Mouse (Mus musculus): Measurements from ENCODE around the gene Sytl2. TPM values are rescaled to one million over a fixed set of nuclear protein-coding genes. Genes with fewer than 3 reads are reported as not detected.

The Sytl2 gene
- polyA plus RNA-seq, 1 experiment = 2.3 TPM

DNA sequence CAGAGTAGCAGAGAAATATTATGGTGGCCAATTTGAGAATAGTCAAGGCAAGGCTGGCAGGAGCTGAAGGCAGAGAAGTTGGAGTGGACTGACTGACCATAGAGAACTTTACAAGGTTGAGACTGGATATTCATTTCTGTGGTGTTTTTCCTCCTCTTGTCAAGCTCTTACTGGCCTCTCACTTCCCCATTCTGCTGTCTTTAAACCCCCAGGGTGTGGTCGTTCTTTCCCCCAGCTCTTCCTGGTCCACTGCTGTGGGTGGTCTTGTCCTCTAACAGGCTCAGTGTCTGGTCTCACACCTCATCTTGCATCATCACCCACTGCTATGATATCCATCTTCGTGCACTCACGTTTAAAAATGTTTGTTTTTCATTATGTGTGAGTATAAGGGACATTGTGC is 11.4 kb downstream of the Sytl2 start:
- Histone ChIP-seq H3K36me3 (ENCODE audit: control insufficient read depth, insufficient read depth, low read length, poor library complexity, severe bottlenecking) (no peaks in the 10 kb centered on the region), H3K4me1 (ENCODE audit: control insufficient read depth, insufficient read depth, low read length) (no peaks in the 10 kb centered on the region), H3K27me3 (ENCODE audit: control insufficient read depth, insufficient read depth, low read length, poor library complexity, severe bottlenecking) (no peaks in the 10 kb centered on the region; the same call in 1 of the 2 replicates), H3K9me3 (replicated peaks; ENCODE audit: control insufficient read depth, insufficient read depth, low read length, poor library complexity, severe bottlenecking) (no peaks in the 10 kb centered on the region), H3K4me3 (ENCODE audit: low read depth, low read length) (no peak overlapping the region), H3K27ac (ENCODE audit: insufficient read depth, low read length) (no peak overlapping the region), H3K9ac (ENCODE audit: low read depth, poor library complexity, severe bottlenecking) (no peak overlapping the region)
- TF ChIP-seq CTCF (IDR thresholded peaks at IDR 0.05; ENCODE audit: low read depth, low read length) (no peak), POLR2A (IDR thresholded peaks at IDR 0.05; ENCODE audit: insufficient read depth, low read length) (no peak), EP300 (IDR thresholded peaks at IDR 0.05; ENCODE audit: insufficient read depth, low read depth, low read length) (no peak)

- TF ChIP-seq POLR2A (IDR thresholded peaks at IDR 0.05; ENCODE audit: insufficient read depth, low read length) (no peak), CTCF (IDR thresholded peaks at IDR 0.05; ENCODE audit: low read depth, low read length) (no peak), EP300 (IDR thresholded peaks at IDR 0.05; ENCODE audit: insufficient read depth, low read depth, low read length) (no peak)
These were observed 14.8 kb downstream of the Sytl2 start for GRCm38 (mm10) chr7:90316823-90317222.

DNA sequence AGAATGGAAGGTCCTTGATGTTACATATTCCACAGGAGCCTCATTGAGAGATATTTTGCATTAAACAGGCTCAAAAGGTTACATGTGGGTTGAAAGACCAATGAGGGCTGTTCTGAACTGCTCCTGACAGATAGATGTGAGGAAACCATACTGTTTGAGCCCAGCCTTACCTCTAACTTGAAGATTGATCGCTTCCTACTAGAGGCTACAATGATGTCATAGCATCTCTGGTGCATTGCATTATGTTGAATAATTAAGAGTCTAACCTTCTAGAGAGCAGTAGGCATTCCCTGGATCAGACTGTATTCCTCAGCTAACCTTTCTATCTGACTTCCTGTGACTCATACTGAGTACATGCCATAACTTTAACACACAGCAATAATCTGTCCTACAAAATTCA is 17.4 kb downstream of the Sytl2 start:
- H3K27ac ChIP-seq (ENCODE audit: insufficient read depth, low read length) = no peak overlapping the region
- TF ChIP-seq EP300 (IDR thresholded peaks at IDR 0.05; ENCODE audit: insufficient read depth, low read depth, low read length) (no peak), POLR2A (IDR thresholded peaks at IDR 0.05; ENCODE audit: insufficient read depth, low read length) (no peak), CTCF (IDR thresholded peaks at IDR 0.05; ENCODE audit: low read depth, low read length) (no peak)
- no peaks in the 10 kb centered on the region for H3K36me3 ChIP-seq (ENCODE audit: control insufficient read depth, insufficient read depth, low read length, poor library complexity, severe bottlenecking)
- no peaks in the 10 kb centered on the region for H3K9me3 ChIP-seq (replicated peaks; ENCODE audit: control insufficient read depth, insufficient read depth, low read length, poor library complexity, severe bottlenecking)
- no peak overlapping the region for H3K4me3 ChIP-seq (ENCODE audit: low read depth, low read length)
- H3K9ac ChIP-seq (ENCODE audit: low read depth, poor library complexity, severe bottlenecking) = no peak overlapping the region
- no peaks in the 10 kb centered on the region for H3K4me1 ChIP-seq (ENCODE audit: control insufficient read depth, insufficient read depth, low read length)
- H3K27me3 ChIP-seq (ENCODE audit: control insufficient read depth, insufficient read depth, low read length, poor library complexity, severe bottlenecking) = no peaks in the 10 kb centered on the region

More at GRCm38 (mm10) chr7:90316823-90317222, 14.8 kb downstream of the Sytl2 start:
- H3K4me1 ChIP-seq (ENCODE audit: control insufficient read depth, insufficient read depth, low read length) = no peaks in the 10 kb centered on the region
- no peak overlapping the region for H3K4me3 ChIP-seq (ENCODE audit: low read depth, low read length)
- no peaks in the 10 kb centered on the region for H3K9me3 ChIP-seq (replicated peaks; ENCODE audit: control insufficient read depth, insufficient read depth, low read length, poor library complexity, severe bottlenecking)
- no peaks in the 10 kb centered on the region; the same call in 1 of the 2 replicates for H3K27me3 ChIP-seq (ENCODE audit: control insufficient read depth, insufficient read depth, low read length, poor library complexity, severe bottlenecking)
- no peak overlapping the region for H3K9ac ChIP-seq (ENCODE audit: low read depth, poor library complexity, severe bottlenecking)
- no peaks in the 10 kb centered on the region for H3K36me3 ChIP-seq (ENCODE audit: control insufficient read depth, insufficient read depth, low read length, poor library complexity, severe bottlenecking)
- no peak overlapping the region for H3K27ac ChIP-seq (ENCODE audit: insufficient read depth, low read length)

DNA sequence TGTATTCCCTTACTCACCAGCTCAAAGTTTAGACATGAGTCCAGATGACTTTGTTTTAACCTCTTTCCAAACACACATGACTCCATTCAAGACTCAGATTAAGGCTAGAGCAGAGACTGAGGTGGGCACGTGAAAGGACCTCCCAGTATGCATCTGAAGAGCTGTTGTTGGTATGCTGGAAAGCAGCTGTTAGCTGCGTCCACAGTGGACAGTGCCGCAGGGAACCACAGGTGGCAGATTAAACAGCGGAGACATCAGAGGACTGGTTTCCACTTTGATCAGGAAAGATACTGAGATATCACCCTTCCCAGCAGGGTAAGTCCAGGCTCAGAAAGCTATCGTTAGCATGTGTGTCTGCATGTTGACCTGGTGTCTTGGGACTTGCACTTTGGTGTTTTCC is 18.1 kb downstream of the Sytl2 start:
- Histone ChIP-seq H3K4me1 (ENCODE audit: control insufficient read depth, insufficient read depth, low read length) (no peaks in the 10 kb centered on the region), H3K36me3 (ENCODE audit: control insufficient read depth, insufficient read depth, low read length, poor library complexity, severe bottlenecking) (no peaks in the 10 kb centered on the region), H3K27me3 (ENCODE audit: control insufficient read depth, insufficient read depth, low read length, poor library complexity, severe bottlenecking) (no peaks in the 10 kb centered on the region), H3K4me3 (ENCODE audit: low read depth, low read length) (no peak overlapping the region), H3K27ac (ENCODE audit: insufficient read depth, low read length) (no peak overlapping the region), H3K9me3 (replicated peaks; ENCODE audit: control insufficient read depth, insufficient read depth, low read length, poor library complexity, severe bottlenecking) (no peaks in the 10 kb centered on the region), H3K9ac (ENCODE audit: low read depth, poor library complexity, severe bottlenecking) (no peak overlapping the region)
- TF ChIP-seq POLR2A (IDR thresholded peaks at IDR 0.05; ENCODE audit: insufficient read depth, low read length) (no peak), CTCF (IDR thresholded peaks at IDR 0.05; ENCODE audit: low read depth, low read length) (no peak), EP300 (IDR thresholded peaks at IDR 0.05; ENCODE audit: insufficient read depth, low read depth, low read length) (no peak)

DNA sequence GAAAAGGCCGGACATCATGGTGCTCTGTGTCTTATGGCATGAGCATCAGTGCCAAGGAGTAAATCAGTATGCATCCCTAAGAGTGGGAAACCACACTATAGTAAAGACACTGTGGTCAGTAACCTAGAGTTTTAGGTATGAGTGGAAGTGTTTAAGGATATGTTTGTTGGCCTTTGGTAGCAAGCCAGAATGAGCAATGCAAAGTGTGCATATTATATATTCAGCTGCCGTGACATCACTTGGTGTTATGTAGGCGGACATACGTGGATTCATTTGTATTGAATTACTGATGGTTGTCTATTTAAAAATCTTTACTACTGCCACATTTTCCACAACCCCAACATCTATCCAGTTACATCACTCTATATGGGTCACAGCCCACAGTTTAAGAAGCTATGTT is 23.1 kb downstream of the Sytl2 start:
- Histone ChIP-seq H3K36me3 (ENCODE audit: control insufficient read depth, insufficient read depth, low read length, poor library complexity, severe bottlenecking) (no peaks in the 10 kb centered on the region), H3K27ac (ENCODE audit: insufficient read depth, low read length) (no peak overlapping the region), H3K9ac (ENCODE audit: low read depth, poor library complexity, severe bottlenecking) (no peak overlapping the region), H3K4me1 (ENCODE audit: control insufficient read depth, insufficient read depth, low read length) (no peaks in the 10 kb centered on the region), H3K4me3 (ENCODE audit: low read depth, low read length) (no peak overlapping the region), H3K9me3 (replicated peaks; ENCODE audit: control insufficient read depth, insufficient read depth, low read length, poor library complexity, severe bottlenecking) (no peaks in the 10 kb centered on the region), H3K27me3 (ENCODE audit: control insufficient read depth, insufficient read depth, low read length, poor library complexity, severe bottlenecking) (no peaks in the 10 kb centered on the region)
- TF ChIP-seq POLR2A (IDR thresholded peaks at IDR 0.05; ENCODE audit: insufficient read depth, low read length) = no peak
- no peak for TF ChIP-seq CTCF (IDR thresholded peaks at IDR 0.05; ENCODE audit: low read depth, low read length)
- no peak for TF ChIP-seq EP300 (IDR thresholded peaks at IDR 0.05; ENCODE audit: insufficient read depth, low read depth, low read length)

DNA sequence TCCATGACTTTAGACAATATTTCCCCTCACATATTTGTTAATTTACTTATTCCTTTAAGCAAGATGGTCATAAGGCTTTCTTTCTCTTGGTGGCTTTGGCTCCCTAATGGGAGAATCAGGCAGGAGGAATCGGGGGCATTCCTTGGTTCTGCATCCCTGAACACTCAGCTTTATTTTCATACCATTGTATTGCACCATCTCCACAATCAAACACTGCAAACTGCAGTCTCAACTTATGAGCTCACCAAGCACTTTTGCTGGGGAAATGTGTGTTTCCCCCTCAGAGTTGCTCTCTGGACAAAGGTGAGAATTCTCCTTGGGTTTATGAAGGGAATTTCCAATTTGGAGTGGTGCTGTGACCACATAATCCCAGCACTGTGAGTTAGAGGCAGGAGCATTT is 28.1 kb downstream of the Sytl2 start:
- Histone ChIP-seq H3K36me3 (ENCODE audit: control insufficient read depth, insufficient read depth, low read length, poor library complexity, severe bottlenecking) (no peaks in the 10 kb centered on the region), H3K4me3 (ENCODE audit: low read depth, low read length) (no peak overlapping the region), H3K9me3 (replicated peaks; ENCODE audit: control insufficient read depth, insufficient read depth, low read length, poor library complexity, severe bottlenecking) (no peaks in the 10 kb centered on the region), H3K4me1 (ENCODE audit: control insufficient read depth, insufficient read depth, low read length) (no peaks in the 10 kb centered on the region), H3K27ac (ENCODE audit: insufficient read depth, low read length) (no peak overlapping the region), H3K27me3 (ENCODE audit: control insufficient read depth, insufficient read depth, low read length, poor library complexity, severe bottlenecking) (no peaks in the 10 kb centered on the region), H3K9ac (ENCODE audit: low read depth, poor library complexity, severe bottlenecking) (no peak overlapping the region)
- TF ChIP-seq CTCF (IDR thresholded peaks at IDR 0.05; ENCODE audit: low read depth, low read length) = no peak
- TF ChIP-seq POLR2A (IDR thresholded peaks at IDR 0.05; ENCODE audit: insufficient read depth, low read length) = no peak
- no peak for TF ChIP-seq EP300 (IDR thresholded peaks at IDR 0.05; ENCODE audit: insufficient read depth, low read depth, low read length)

Measured in ES-Bruce4 (cell line).